Mouse (Mus musculus) G1E (cell line): ENCODE measurements at regions not wholly inside any gene's neighbourhood (a gene's known extent, or its start where the extent isn't known, plus 50 kb on each side); places are given as distances from the start of the nearest gene placed in this dataset.
A peak's percentile ranks its signal among the peaks of the same experiment; 100 is the strongest.
"Not testable (repeated sequence)": the region's sequence is repeated elsewhere in the genome, so short reads cannot be mapped to it uniquely, and the experiment has no call there.

Source experiments
- ATAC-seq: 2 replicates; pipeline ENCODE4 v1.8.0; 2016; ENCODE audit warnings: mild to moderate bottlenecking; ENCODE audit not compliant: insufficient number of reproducible peaks, poor library complexity, low FRiP score, severe bottlenecking; ENCODE audit errors: extremely low read depth
- DNase-seq: peaks from one replicate; pipeline ENCODE4 v3.0.0; 2012; ENCODE audit warnings: low spot score
- H3K27me3 ChIP-seq: 2 replicates; pipeline ENCODE4 v1.6.1; 2012; ENCODE audit warnings: mild to moderate bottlenecking, low read length, inconsistent platforms; ENCODE audit not compliant: insufficient read depth
- H3K36me3 ChIP-seq: replicated peaks from 2 replicates; pipeline ENCODE3; 2012; ENCODE audit warnings: mild to moderate bottlenecking, inconsistent platforms
- H3K4me1 ChIP-seq: 2 replicates; pipeline ENCODE4 v1.6.1; 2012; ENCODE audit warnings: low read depth, low read length, inconsistent platforms, mixed read lengths; ENCODE audit not compliant: insufficient read depth
- H3K4me3 ChIP-seq: 2 replicates; pipeline ENCODE4 v1.5.1; 2012; ENCODE audit warnings: low read depth, mild to moderate bottlenecking, inconsistent platforms, low read length, moderate library complexity, mixed read lengths
- H3K9me3 ChIP-seq: replicated peaks from 2 replicates; pipeline ENCODE4 v1.6.1; 2012; ENCODE audit warnings: inconsistent platforms
- CTCF ChIP-seq: IDR thresholded peaks from 2 replicates; pipeline ENCODE4 v1.5.1; 2012; ENCODE audit warnings: low read depth, low read length, inconsistent platforms, mixed read lengths
- GATA1 ChIP-seq: IDR thresholded peaks from 2 replicates; pipeline ENCODE4 v1.6.1; 2012; ENCODE audit warnings: borderline replicate concordance, low read length, inconsistent platforms, mixed read lengths
- GATA2 ChIP-seq: IDR thresholded peaks from 2 replicates; pipeline ENCODE4 v1.6.1; 2012; ENCODE audit warnings: low read depth, low read length, inconsistent platforms, borderline replicate concordance
- POLR2AphosphoS5 ChIP-seq: IDR thresholded peaks from 2 replicates; pipeline ENCODE4 v1.6.1; 2012; ENCODE audit warnings: low read depth, low read length, inconsistent platforms; ENCODE audit not compliant: insufficient replicate concordance
- TAL1 ChIP-seq: conservative IDR thresholded peaks from 2 replicates; pipeline ENCODE4 v1.6.1; 2012; ENCODE audit warnings: low read depth, low read length, inconsistent platforms, mixed read lengths

- Histone ChIP-seq H3K4me1 (peaks cover 3% of the 10 kb centered on the region), H3K36me3 (no peaks in the 10 kb centered on the region), H3K4me3 (no peak overlapping the region), H3K27me3 (no peaks in the 10 kb centered on the region), H3K9me3 (no peaks in the 10 kb centered on the region)
- no peak for TF ChIP-seq GATA2
- TF ChIP-seq GATA1, result no peak
- no peak for TF ChIP-seq CTCF
- no peak for TF ChIP-seq POLR2AphosphoS5
- TF ChIP-seq TAL1, result no peak
- DNase-seq, result no peak
- peak; percentile 28; the same call in 1 of the 2 replicates for ATAC-seq
These were observed 994.7 kb upstream of the Foxg1 start for GRCm38 (mm10) chr12:48387724-48388123.

- Histone ChIP-seq H3K4me1 (peaks cover 3% of the 10 kb centered on the region), H3K9me3 (no peaks in the 10 kb centered on the region), H3K4me3 (no peak overlapping the region), H3K27me3 (no peaks in the 10 kb centered on the region), H3K36me3 (no peaks in the 10 kb centered on the region)
- DNase-seq (no peak), ATAC-seq (no peak)
- TF ChIP-seq GATA1, result no peak
- TF ChIP-seq GATA2, result no peak
- no peak for TF ChIP-seq CTCF
- TF ChIP-seq TAL1, result no peak
- TF ChIP-seq POLR2AphosphoS5, result no peak
These were observed 994.2 kb upstream of the Foxg1 start for GRCm38 (mm10) chr12:48388192-48388812.

- Histone ChIP-seq H3K4me1 (peaks cover 3% of the 10 kb centered on the region), H3K27me3 (no peaks in the 10 kb centered on the region), H3K9me3 (no peaks in the 10 kb centered on the region), H3K36me3 (no peaks in the 10 kb centered on the region), H3K4me3 (no peak overlapping the region)
- ATAC-seq, result no peak
- no peak for DNase-seq
- TF ChIP-seq GATA1 (no peak), POLR2AphosphoS5 (no peak), CTCF (no peak), GATA2 (no peak), TAL1 (no peak)
These were observed 991.5 kb upstream of the Foxg1 start for GRCm38 (mm10) chr12:48391008-48391407.

GRCm38 (mm10) chr12:48439333-48440046, 943.0 kb upstream of the Foxg1 start:
- TF ChIP-seq CTCF (no peak), GATA1 (no peak), POLR2AphosphoS5 (no peak), TAL1 (no peak), GATA2 (no peak)
- no peaks in the 10 kb centered on the region for H3K9me3 ChIP-seq
- H3K27me3 ChIP-seq, result no peaks in the 10 kb centered on the region
- ATAC-seq (no peak), DNase-seq (no peak)
- no peak overlapping the region for H3K4me3 ChIP-seq
- no peaks in the 10 kb centered on the region for H3K4me1 ChIP-seq
- no peaks in the 10 kb centered on the region for H3K36me3 ChIP-seq

- H3K27me3 ChIP-seq, H3K36me3 ChIP-seq, H3K9me3 ChIP-seq, H3K4me1 ChIP-seq, DNase-seq, H3K4me3 ChIP-seq, ATAC-seq: not testable (repeated sequence)
These were observed 933.7 kb upstream of the Foxg1 start for GRCm38 (mm10) chr12:48448719-48449118.

- Histone ChIP-seq H3K4me1 (0 out of 2 replicates have a peak, but pooled peaks cover 2% of the 10 kb centered on the region), H3K9me3 (no peaks in the 10 kb centered on the region), H3K27me3 (no peaks in the 10 kb centered on the region), H3K36me3 (no peaks in the 10 kb centered on the region), H3K4me3 (no peak overlapping the region)
- TF ChIP-seq TAL1 (no peak), GATA1 (no peak), CTCF (no peak), GATA2 (no peak), POLR2AphosphoS5 (no peak)
- DNase-seq (no peak), ATAC-seq (no peak)
These were observed 920.1 kb upstream of the Foxg1 start for GRCm38 (mm10) chr12:48462392-48462791.

- DNase-seq (no peak), ATAC-seq (no peak)
- TF ChIP-seq POLR2AphosphoS5, result no peak
- TF ChIP-seq GATA1, result no peak
- TF ChIP-seq CTCF, result no peak
- no peak for TF ChIP-seq GATA2
- TF ChIP-seq TAL1, result no peak
- H3K4me3 ChIP-seq, result no peak overlapping the region
- H3K4me1 ChIP-seq, result no peaks in the 10 kb centered on the region
- no peaks in the 10 kb centered on the region for H3K9me3 ChIP-seq
- no peaks in the 10 kb centered on the region for H3K36me3 ChIP-seq
- H3K27me3 ChIP-seq, result no peaks in the 10 kb centered on the region
These were observed 881.7 kb upstream of the Foxg1 start for GRCm38 (mm10) chr12:48500735-48501134.
